Mouse (Mus musculus) stomach, postnatal 0 days (tissue): ENCODE measurements at regions not wholly inside any gene's neighbourhood (a gene's known extent, or its start where the extent isn't known, plus 50 kb on each side); places are given as distances from the start of the nearest gene placed in this dataset.

Experiments used
- ATAC-seq: fragments of 200-750 bp; cut with Nextera tagmentation; 2 replicates; pipeline ENCODE4 v1.8.0; 2017; ENCODE audit not compliant: low FRiP score, low TSS enrichment
- DNase-seq: peaks from one replicate; pipeline ENCODE4 v3.0.0-alpha.2; 2016; ENCODE audit warnings: low spot score
- H3K27ac ChIP-seq: fragments of 300-500 bp; sonication (generic); replicated peaks from 2 replicates; pipeline ENCODE4 v1.5.1; 2014; ENCODE audit warnings: mild to moderate bottlenecking, control low read depth
- H3K27me3 ChIP-seq: fragments of 300-500 bp; sonication (generic); 2 replicates; pipeline ENCODE4 v1.6.1; 2014; ENCODE audit warnings: low read length; ENCODE audit not compliant: control insufficient read depth, insufficient read depth
- H3K36me3 ChIP-seq: fragments of 300-500 bp; sonication (generic); 2 replicates; pipeline ENCODE4 v1.6.1; 2014; ENCODE audit warnings: low read length, mixed read lengths; ENCODE audit not compliant: control insufficient read depth, insufficient read depth
- H3K4me1 ChIP-seq: fragments of 300-500 bp; sonication (generic); replicated peaks from 2 replicates; pipeline ENCODE4 v1.6.1; 2014; ENCODE audit warnings: antibody characterized with exemption; ENCODE audit not compliant: control insufficient read depth, insufficient read depth
- H3K4me2 ChIP-seq: fragments of 300-500 bp; sonication (generic); replicated peaks from 2 replicates; pipeline ENCODE4 v1.6.1; 2014; ENCODE audit warnings: low read depth, mild to moderate bottlenecking, control low read depth, moderate library complexity
- H3K4me3 ChIP-seq: fragments of 300-500 bp; sonication (generic); 2 replicates; pipeline ENCODE4 v1.5.1; 2014; ENCODE audit warnings: low read depth, low read length, control low read depth
- H3K9ac ChIP-seq: fragments of 300-500 bp; sonication (generic); 2 replicates; pipeline ENCODE4 v1.6.1; 2014; ENCODE audit warnings: mild to moderate bottlenecking, low read length, control low read depth, mixed read lengths
- H3K9me3 ChIP-seq: fragments of 300-500 bp; sonication (generic); 2 replicates; pipeline ENCODE4 v1.6.1; 2016; ENCODE audit warnings: low read length; ENCODE audit not compliant: control insufficient read depth
- CTCF ChIP-seq: IDR thresholded peaks from 2 replicates; pipeline ENCODE4 v1.5.1; 2016; ENCODE audit warnings: antibody characterized with exemption, low read depth, mild to moderate bottlenecking, moderate library complexity
- EP300 ChIP-seq: optimal IDR thresholded peaks from 2 replicates; pipeline ENCODE3; 2016; ENCODE audit warnings: antibody characterized with exemption
- WGBS: fragments of 180-500 bp; shearing (Covaris S2); extraction: QIAGEN DNeasy Blood & Tissue Kit; methylation state at CpG from one replicate; pipeline ENCODE4 v1.1.7; 2014; 5-methylcytosine and 5-hydroxymethylcytosine counted together

DNA sequence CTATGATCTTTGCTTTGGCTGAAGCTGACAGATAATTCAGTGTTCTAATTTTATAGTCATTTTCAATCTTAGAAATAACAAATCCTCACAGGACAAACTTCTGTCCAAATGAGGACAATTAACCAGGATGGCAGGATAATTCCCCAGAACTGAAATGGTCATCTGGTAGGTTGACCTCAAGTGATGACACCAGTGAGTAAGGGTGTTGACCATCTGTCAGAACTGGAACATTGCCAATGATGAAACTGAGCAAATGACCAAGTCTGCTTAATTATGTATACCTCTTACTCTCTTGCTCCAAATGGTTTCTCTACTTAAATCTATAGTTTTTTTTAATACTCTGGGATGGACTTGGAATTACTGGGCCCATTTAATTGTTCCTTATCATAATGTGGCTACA lies 1336.9 kb upstream of the Tenm3 start:
- Histone ChIP-seq H3K9ac (no peak overlapping the region), H3K4me2 (no peak overlapping the region), H3K27me3 (no peaks in the 10 kb centered on the region), H3K36me3 (no peaks in the 10 kb centered on the region), H3K4me1 (no peaks in the 10 kb centered on the region), H3K27ac (no peak overlapping the region), H3K9me3 (no peaks in the 10 kb centered on the region), H3K4me3 (no peak overlapping the region)
- TF ChIP-seq EP300, result no peak
- TF ChIP-seq CTCF, result no peak
- ATAC-seq, result no peak
- no peak for DNase-seq

DNA sequence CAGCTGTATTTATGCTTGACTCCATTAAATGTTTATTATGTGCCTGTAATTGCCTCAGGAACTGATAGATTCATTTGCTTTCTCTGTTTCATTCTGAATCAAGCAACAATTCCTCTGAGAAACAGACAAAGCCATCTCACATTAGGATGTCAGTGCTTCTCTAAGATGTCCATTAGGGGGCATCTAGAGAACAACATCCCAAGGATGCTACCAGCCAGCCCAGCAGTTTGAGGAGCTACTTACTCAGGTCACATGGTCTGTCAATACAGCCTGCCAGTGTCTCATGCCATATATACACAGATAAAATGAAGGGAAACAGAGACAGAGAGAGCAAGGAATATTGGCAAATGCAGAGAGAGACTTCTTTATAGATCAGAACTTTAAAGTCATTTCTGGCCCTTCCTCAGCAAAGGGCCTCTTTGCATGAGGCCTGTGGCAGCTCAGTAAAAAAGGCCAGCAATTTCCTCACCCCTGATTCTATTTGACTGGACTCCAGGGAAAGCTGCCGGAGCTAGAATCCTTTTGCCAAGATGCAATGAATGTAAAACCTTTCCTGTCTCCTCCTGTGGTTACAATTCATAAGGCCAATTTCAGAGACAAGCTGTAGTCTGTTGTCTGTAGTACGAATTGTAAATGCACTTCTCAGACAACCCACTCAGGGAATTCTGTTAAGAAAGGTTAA lies 1321.2 kb upstream of the Tenm3 start:
- no peak overlapping the region for H3K27ac ChIP-seq
- H3K4me1 ChIP-seq, result no peaks in the 10 kb centered on the region

DNA sequence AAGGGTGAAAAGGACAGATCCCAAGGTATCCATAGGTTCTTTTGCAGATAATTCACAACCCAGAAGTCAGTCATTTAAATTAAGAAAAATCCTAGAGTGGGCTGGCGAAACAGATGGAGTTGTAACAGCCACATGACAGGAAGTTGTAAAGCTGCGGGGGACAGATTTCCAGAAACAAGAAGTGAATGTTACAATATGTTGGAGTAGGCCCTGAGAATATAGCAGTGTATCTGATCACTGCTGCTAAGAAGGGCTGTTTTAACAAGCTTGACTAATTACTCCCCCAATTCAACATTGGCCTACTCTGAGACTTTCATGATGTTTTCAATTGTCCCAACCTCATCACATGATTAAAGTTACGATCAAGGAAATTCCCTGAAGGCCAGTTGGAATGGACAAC lies 1317.3 kb upstream of the Tenm3 start:
- ATAC-seq (no peak), DNase-seq (no peak)
- Histone ChIP-seq H3K36me3 (no peaks in the 10 kb centered on the region), H3K27ac (no peak overlapping the region), H3K9ac (no peak overlapping the region), H3K27me3 (no peaks in the 10 kb centered on the region), H3K4me1 (no peaks in the 10 kb centered on the region), H3K4me3 (no peak overlapping the region), H3K9me3 (no peaks in the 10 kb centered on the region), H3K4me2 (no peak overlapping the region)
- 76% methylated on average over 3 of the region's 3 CpGs for WGBS
- no peak for TF ChIP-seq EP300
- TF ChIP-seq CTCF, result no peak

More for the DNA sequence above, 1321.2 kb upstream of the Tenm3 start:
- H3K4me2 ChIP-seq, result no peak overlapping the region
- WGBS, result 68% methylated on average over 2 of the region's 2 CpGs
- TF ChIP-seq CTCF, result peak; percentile 33
- no peak for TF ChIP-seq EP300
- no peak overlapping the region for H3K9ac ChIP-seq
- ATAC-seq, result no peak
- no peak for DNase-seq
- H3K27me3 ChIP-seq, result no peaks in the 10 kb centered on the region
- H3K9me3 ChIP-seq, result no peaks in the 10 kb centered on the region
- H3K36me3 ChIP-seq, result no peaks in the 10 kb centered on the region
- H3K4me3 ChIP-seq, result no peak overlapping the region

DNA sequence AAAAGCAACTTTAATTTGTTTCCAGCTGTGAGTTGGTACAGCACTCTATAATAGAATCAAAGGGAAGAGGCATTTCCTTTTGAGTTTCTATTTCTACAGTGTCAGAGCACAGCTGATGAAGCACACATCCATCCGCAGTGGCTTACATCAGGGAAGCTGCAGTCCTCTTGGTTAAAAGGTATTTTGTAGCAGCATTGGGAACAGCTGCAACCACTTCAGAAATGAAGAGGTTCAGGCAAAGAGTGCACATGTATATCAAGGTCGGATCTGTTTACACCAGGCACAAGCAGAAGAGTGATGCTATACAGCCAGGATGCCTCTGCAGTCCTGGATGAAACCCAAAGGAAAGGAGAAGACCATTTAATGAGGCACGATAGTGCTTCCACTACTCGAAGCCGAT lies 1316.6 kb upstream of the Tenm3 start:
- Histone ChIP-seq H3K4me2 (no peak overlapping the region), H3K4me3 (no peak overlapping the region), H3K27ac (no peak overlapping the region), H3K9ac (no peak overlapping the region), H3K9me3 (no peaks in the 10 kb centered on the region), H3K4me1 (no peaks in the 10 kb centered on the region), H3K27me3 (no peaks in the 10 kb centered on the region), H3K36me3 (no peaks in the 10 kb centered on the region)
- DNase-seq (no peak), ATAC-seq (no peak)
- TF ChIP-seq EP300 (no peak), CTCF (no peak)
- WGBS, result 54% methylated on average over 5 of the region's 5 CpGs

DNA sequence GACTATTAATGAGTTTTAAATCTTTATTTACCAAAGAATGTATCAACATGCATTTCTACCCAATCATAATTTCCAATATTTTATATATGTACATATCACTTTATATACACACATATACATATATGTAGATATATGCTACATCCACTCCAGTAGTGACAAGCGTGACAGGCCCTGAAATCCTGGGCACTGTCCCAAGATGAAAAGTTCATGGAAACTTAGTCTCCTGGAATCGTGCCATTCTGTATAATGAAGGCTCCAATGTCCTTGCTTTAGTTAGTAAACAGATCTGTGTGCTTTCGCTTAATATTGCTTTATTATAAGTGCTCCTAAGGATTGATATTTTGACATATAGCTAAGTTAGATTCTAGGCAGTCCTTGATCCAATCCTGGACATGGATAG lies 1296.1 kb upstream of the Tenm3 start:
- Histone ChIP-seq H3K9ac (no peak overlapping the region), H3K4me2 (no peak overlapping the region), H3K27ac (no peak overlapping the region), H3K4me1 (no peaks in the 10 kb centered on the region), H3K27me3 (no peaks in the 10 kb centered on the region), H3K4me3 (no peak overlapping the region), H3K9me3 (no peaks in the 10 kb centered on the region), H3K36me3 (no peaks in the 10 kb centered on the region)
- 69% methylated on average over 3 of the region's 3 CpGs for WGBS
- ATAC-seq (no peak), DNase-seq (no peak)
- TF ChIP-seq EP300, result no peak
- no peak for TF ChIP-seq CTCF

DNA sequence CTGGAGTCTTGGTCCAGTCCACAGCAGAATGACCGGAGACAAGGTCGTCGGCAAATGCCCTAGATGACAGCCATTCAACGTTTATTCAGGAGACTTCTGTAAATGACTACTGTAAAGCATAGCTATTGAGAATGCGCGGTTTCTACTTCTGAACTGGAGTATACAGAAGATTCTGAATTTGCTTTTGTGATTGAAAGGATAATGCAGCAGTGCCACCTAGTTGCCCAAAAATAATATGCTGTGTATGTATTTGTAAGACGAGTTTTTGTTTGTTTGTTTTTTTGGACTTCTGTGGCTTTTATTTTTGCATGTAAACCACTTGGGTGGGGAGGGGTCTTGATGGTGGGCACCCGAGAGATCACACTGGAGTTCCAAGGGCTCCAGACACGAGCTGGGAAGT lies 1276.3 kb upstream of the Tenm3 start:
- TF ChIP-seq EP300 (no peak), CTCF (peak; percentile 21; the same call in 1 of the 2 replicates)
- no peak overlapping the region for H3K4me3 ChIP-seq
- H3K4me1 ChIP-seq, result no peaks in the 10 kb centered on the region
- H3K27ac ChIP-seq, result no peak overlapping the region
- H3K27me3 ChIP-seq, result no peaks in the 10 kb centered on the region
- H3K36me3 ChIP-seq, result no peaks in the 10 kb centered on the region
- H3K9ac ChIP-seq, result no peak overlapping the region
- 75% methylated on average over 9 of the region's 9 CpGs for WGBS
- H3K9me3 ChIP-seq, result no peaks in the 10 kb centered on the region
- ATAC-seq, result no peak
- DNase-seq, result no peak
- no peak overlapping the region for H3K4me2 ChIP-seq
